Mouse (Mus musculus) mouse embryonic stem cell (cell line): Measurements from ENCODE around the gene Stx18.

Experiments
- in situ Hi-C, 2 experiments: fragments of 300-500 bp; cut with MboI; formaldehyde crosslinking; loops; 1 replicate in 1 of 2; 3 replicates in 1 of 2; pipeline ENCODE4 v1.14.3; 2019 to 2020; ENCODE audit warnings: low sequenced_read_pairs in 2 of 2, low pct_unique_long_range_greater_than_20kb in 1 of 2, mixed read lengths in 1 of 2; ENCODE audit not compliant: unreplicated experiment in 1 of 2

Stx18 gene

GRCm38 (mm10) chr5:38038710-38039592 lies at the start of gene Stx18:
Stx18 (plus strand) TSS chr5:38038742.
- in situ Hi-C loops = no loop called here

GRCm38 (mm10) chr5:37992346-37992745 lies 46.2 kb upstream of the Stx18 start:
- in situ Hi-C loops = no loop called here

GRCm38 (mm10) chr5:37998805-37999204 lies 39.7 kb upstream of the Stx18 start:
- in situ Hi-C loops = no loop called here

GRCm38 (mm10) chr5:38002573-38002972 lies 36.0 kb upstream of the Stx18 start:
- in situ Hi-C loops = no loop called here

- in situ Hi-C loops = no loop called here
Measured at GRCm38 (mm10) chr5:38004746-38005145, 33.8 kb upstream of the Stx18 start.

GRCm38 (mm10) chr5:38006415-38007347 lies 31.9 kb upstream of the Stx18 start:
- in situ Hi-C loops = no loop called here

- in situ Hi-C loops = no loop called here
Measured at GRCm38 (mm10) chr5:38009071-38009470, 29.5 kb upstream of the Stx18 start.

- in situ Hi-C loops = no loop called here
Measured at GRCm38 (mm10) chr5:38014916-38015315, 23.6 kb upstream of the Stx18 start.

- in situ Hi-C loops = no loop called here
Measured at GRCm38 (mm10) chr5:38016945-38017344, 21.6 kb upstream of the Stx18 start.

- in situ Hi-C loops = no loop called here
Measured at GRCm38 (mm10) chr5:38027656-38028055, 10.9 kb upstream of the Stx18 start.

- in situ Hi-C loops = no loop called here
Measured at GRCm38 (mm10) chr5:38038274-38038673, 268 bp upstream of the Stx18 start.

GRCm38 (mm10) chr5:38039796-38040195 lies 1.3 kb downstream of the Stx18 start:
- in situ Hi-C loops = no loop called here

- in situ Hi-C loops = no loop called here
Measured at GRCm38 (mm10) chr5:38044923-38045322, 6.4 kb downstream of the Stx18 start.

GRCm38 (mm10) chr5:38048177-38048576 lies 9.6 kb downstream of the Stx18 start:
- in situ Hi-C loops = no loop called here

GRCm38 (mm10) chr5:38061051-38061450 lies 22.5 kb downstream of the Stx18 start:
- in situ Hi-C loops = no loop called here

- in situ Hi-C loops = no loop called here
Measured at GRCm38 (mm10) chr5:38062709-38063108, 24.2 kb downstream of the Stx18 start.

GRCm38 (mm10) chr5:38063339-38063738 lies 24.8 kb downstream of the Stx18 start:
- in situ Hi-C loops = no loop called here

- in situ Hi-C loops = no loop called here
Measured at GRCm38 (mm10) chr5:38064043-38064575, 25.6 kb downstream of the Stx18 start.

GRCm38 (mm10) chr5:38064701-38065100 lies 26.2 kb downstream of the Stx18 start:
- in situ Hi-C loops = no loop called here
